Mouse (Mus musculus) embryonic facial prominence, embryonic 15.5 days (tissue): ENCODE results near the gene Zfp839. TPM values are rescaled to one million over a fixed set of nuclear protein-coding genes. Genes with fewer than 3 reads are reported as not detected.
"Not testable (repeated sequence)": the region's sequence is repeated elsewhere in the genome, so short reads cannot be mapped to it uniquely, and the experiment has no call there.

ENCODE experiments used
- ATAC-seq: fragments of 200-750 bp; cut with Nextera tagmentation; 2 replicates; pipeline ENCODE4 v1.8.0; 2017; ENCODE audit warnings: low read depth, moderate TSS enrichment; ENCODE audit not compliant: insufficient number of reproducible peaks, low FRiP score, low TSS enrichment
- H3K27ac ChIP-seq: fragments of 300-500 bp; sonication (generic); replicated peaks from 2 replicates; pipeline ENCODE4 v1.5.1; 2015; ENCODE audit warnings: mild to moderate bottlenecking, inconsistent platforms
- H3K27me3 ChIP-seq: fragments of 300-500 bp; sonication (generic); 2 replicates; pipeline ENCODE4 v1.6.1; 2015; ENCODE audit warnings: inconsistent platforms
- H3K36me3 ChIP-seq: fragments of 300-500 bp; sonication (generic); 2 replicates; pipeline ENCODE4 v1.6.1; 2015; ENCODE audit warnings: mild to moderate bottlenecking, inconsistent platforms
- H3K4me1 ChIP-seq: fragments of 300-500 bp; sonication (generic); 2 replicates; pipeline ENCODE4 v1.6.1; 2015; ENCODE audit warnings: inconsistent platforms
- H3K4me2 ChIP-seq: fragments of 300-500 bp; sonication (generic); replicated peaks from 2 replicates; pipeline ENCODE4 v1.6.1; 2015; ENCODE audit warnings: mild to moderate bottlenecking, inconsistent platforms
- H3K4me3 ChIP-seq: fragments of 300-500 bp; sonication (generic); replicated peaks from 2 replicates; pipeline ENCODE4 v1.5.1; 2015; ENCODE audit warnings: mild to moderate bottlenecking, inconsistent platforms
- H3K9ac ChIP-seq: fragments of 300-500 bp; sonication (generic); 2 replicates; pipeline ENCODE4 v1.6.1; 2015; ENCODE audit warnings: inconsistent platforms
- H3K9me3 ChIP-seq: fragments of 300-500 bp; sonication (generic); replicated peaks from 2 replicates; pipeline ENCODE4 v1.6.1; 2016; ENCODE audit warnings: inconsistent platforms
- WGBS: fragments of 180-500 bp; shearing (Covaris S2); methylation state at CpG from one replicate; pipeline ENCODE4 v1.1.7; 2015; 5-methylcytosine and 5-hydroxymethylcytosine counted together
- polyA plus RNA-seq: library from polyadenylated mRNA; unstranded; fragments of >200 nt; fragmentation: Nextera tagmentation; extraction: Ambion mirVana; gene quantifications from 2 replicates; pipeline ENCODE4 v1.2.1, GENCODE M21; 2015

Zfp839 gene
- polyA plus RNA-seq, 1 experiment from 2014 or later: 8.0 TPM

DNA sequence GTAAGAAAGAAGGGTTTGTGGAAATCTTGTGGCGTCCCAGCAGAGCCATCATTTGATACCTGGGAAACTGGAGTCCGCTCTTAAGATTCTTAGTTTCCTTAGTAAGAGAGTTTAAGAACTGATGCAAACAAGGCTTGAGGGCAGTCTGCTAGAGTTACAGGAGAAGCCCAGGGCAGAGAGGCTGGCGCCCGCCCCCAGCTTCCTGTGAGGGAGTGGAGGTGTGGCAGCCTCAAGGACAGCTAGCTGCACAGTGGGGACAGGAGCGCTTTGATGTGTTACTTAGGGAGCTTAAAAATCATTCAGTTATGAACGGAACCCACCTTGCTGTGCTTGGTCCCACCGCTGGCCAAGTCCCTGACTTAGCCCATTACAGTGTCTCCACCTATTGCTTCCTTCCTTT is 7.1 kb downstream of the Zfp839 start:
- Histone ChIP-seq H3K27me3 (no peaks in the 10 kb centered on the region), H3K4me3 (no peak overlapping the region), H3K9me3 (no peaks in the 10 kb centered on the region), H3K9ac (no peak overlapping the region), H3K36me3 (peaks cover 42% of the 10 kb centered on the region), H3K27ac (no peak overlapping the region), H3K4me2 (no peak overlapping the region), H3K4me1 (0 out of 2 replicates have a peak, but pooled peaks cover 12% of the 10 kb centered on the region)
- ATAC-seq: no peak
- WGBS: 60% methylated on average over 7 of the region's 7 CpGs

GRCm38 (mm10) chr12:110858681-110859080 is 8.6 kb downstream of the Zfp839 start:
- Histone ChIP-seq H3K4me1 (0 out of 2 replicates have a peak, but pooled peaks cover 12% of the 10 kb centered on the region), H3K36me3 (peaks cover 50% of the 10 kb centered on the region)
- not testable (repeated sequence) for ATAC-seq, H3K4me2 ChIP-seq, H3K27me3 ChIP-seq, H3K4me3 ChIP-seq, H3K9me3 ChIP-seq, H3K9ac ChIP-seq, H3K27ac ChIP-seq
- WGBS: 97% methylated on average over 15 of the region's 15 CpGs

DNA sequence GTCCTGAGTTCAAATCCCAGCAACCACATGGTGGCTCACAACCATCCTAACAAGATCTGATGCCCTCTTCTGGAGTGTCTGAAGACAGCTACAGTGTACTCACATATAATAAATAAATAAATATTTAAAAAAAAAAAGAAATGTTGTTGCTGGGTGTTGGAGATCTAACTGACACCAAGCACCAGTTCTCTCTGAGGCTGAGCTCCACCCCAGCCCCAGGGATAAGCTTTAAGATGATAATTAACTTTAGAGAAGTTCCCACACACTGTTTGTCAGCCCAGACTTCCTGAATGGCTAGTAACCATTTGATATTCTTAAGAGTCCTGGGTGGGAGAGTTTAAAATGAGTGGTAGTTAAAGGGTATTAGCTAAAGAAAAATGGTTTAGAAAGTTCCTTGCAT is 10.2 kb downstream of the Zfp839 start:
- H3K36me3 ChIP-seq: peaks cover 59% of the 10 kb centered on the region
- H3K4me2 ChIP-seq: no peak overlapping the region
- no peak for ATAC-seq
- no peaks in the 10 kb centered on the region for H3K9me3 ChIP-seq
- no peak overlapping the region for H3K9ac ChIP-seq
- no peaks in the 10 kb centered on the region for H3K27me3 ChIP-seq
- H3K27ac ChIP-seq: no peak overlapping the region
- 0 out of 2 replicates have a peak, but pooled peaks cover 4% of the 10 kb centered on the region for H3K4me1 ChIP-seq
- no peak overlapping the region for H3K4me3 ChIP-seq

DNA sequence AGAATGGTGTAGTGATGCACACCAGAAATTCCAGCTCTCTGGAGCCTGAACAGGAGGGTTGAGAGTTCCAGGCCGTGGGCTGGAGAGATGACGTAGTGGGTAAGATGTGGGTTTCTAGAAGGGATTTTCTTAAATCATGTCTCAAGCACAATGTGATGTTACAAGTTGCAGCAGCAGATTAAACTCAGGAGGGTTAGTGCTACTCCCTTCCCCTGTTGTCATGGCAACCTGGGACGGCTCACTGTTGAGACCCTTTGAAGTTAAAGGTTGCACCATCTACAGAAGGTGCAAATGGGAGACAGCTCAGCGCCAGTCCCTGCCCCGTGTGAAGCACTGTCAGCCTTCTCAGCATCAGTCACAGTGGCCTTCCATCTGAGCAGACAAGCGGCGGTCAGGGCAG is 11.2 kb downstream of the Zfp839 start:
- peaks cover 56% of the 10 kb centered on the region for H3K36me3 ChIP-seq

DNA sequence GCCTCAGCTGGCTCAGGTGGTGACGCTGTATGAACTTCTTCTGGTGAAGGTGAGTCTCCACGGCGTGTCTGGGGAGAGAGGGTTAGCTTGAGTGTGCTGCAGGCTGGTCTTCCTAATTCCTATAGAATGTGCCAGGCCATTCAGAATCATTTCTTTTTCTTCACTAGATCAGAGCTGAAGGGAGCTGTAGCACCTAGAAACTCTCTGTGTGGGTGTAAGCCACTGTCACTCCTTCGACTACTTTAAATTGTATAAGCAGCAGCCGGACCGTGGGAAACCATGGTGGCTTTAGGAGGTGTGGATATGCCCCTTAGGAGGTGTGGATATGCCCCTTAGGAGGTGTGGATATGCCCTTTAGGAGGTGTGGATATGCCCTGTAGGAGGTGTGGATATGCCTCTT is 14.0 kb downstream of the Zfp839 start:
- WGBS: 92% methylated on average over 6 of the region's 6 CpGs
- Histone ChIP-seq H3K4me1 (no peaks in the 10 kb centered on the region), H3K9ac (no peak overlapping the region), H3K9me3 (no peaks in the 10 kb centered on the region), H3K27me3 (no peaks in the 10 kb centered on the region), H3K4me3 (no peak overlapping the region), H3K4me2 (no peak overlapping the region), H3K36me3 (peaks cover 72% of the 10 kb centered on the region), H3K27ac (no peak overlapping the region)
- ATAC-seq: no peak

More for the DNA sequence above, 11.2 kb downstream of the Zfp839 start:
- ATAC-seq: no peak
- Histone ChIP-seq H3K4me2 (no peak overlapping the region), H3K4me1 (no peaks in the 10 kb centered on the region), H3K9me3 (no peaks in the 10 kb centered on the region), H3K9ac (no peak overlapping the region), H3K4me3 (no peak overlapping the region), H3K27me3 (no peaks in the 10 kb centered on the region), H3K27ac (no peak overlapping the region)
- 66% methylated on average over 7 of the region's 7 CpGs for WGBS

DNA sequence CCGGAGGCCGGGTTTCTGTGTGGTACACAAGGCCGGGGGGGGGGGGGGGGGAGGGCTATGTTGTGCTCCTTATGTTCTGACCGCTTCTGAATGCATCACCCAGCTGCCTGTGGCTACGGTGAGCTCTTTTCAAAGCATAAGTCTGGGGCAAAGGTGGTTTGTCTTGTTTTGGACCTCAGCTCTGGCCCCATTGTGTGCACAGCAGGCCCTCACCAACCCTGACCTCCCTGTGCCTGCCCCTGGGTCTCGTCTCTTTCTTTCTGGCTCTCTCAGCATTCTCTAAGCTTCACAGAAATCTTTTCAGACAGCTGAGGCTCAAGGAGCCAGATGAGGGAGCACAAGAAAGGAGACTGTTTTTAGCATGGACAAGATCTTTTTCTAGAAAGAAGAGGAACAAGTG is 15.5 kb downstream of the Zfp839 start:
- Histone ChIP-seq H3K9ac (no peak overlapping the region), H3K27ac (no peak overlapping the region), H3K4me2 (no peak overlapping the region), H3K36me3 (peaks cover 81% of the 10 kb centered on the region), H3K4me1 (no peaks in the 10 kb centered on the region), H3K9me3 (no peaks in the 10 kb centered on the region), H3K4me3 (no peak overlapping the region), H3K27me3 (no peaks in the 10 kb centered on the region)
- ATAC-seq: no peak
- WGBS: 74% methylated on average over 6 of the region's 6 CpGs

DNA sequence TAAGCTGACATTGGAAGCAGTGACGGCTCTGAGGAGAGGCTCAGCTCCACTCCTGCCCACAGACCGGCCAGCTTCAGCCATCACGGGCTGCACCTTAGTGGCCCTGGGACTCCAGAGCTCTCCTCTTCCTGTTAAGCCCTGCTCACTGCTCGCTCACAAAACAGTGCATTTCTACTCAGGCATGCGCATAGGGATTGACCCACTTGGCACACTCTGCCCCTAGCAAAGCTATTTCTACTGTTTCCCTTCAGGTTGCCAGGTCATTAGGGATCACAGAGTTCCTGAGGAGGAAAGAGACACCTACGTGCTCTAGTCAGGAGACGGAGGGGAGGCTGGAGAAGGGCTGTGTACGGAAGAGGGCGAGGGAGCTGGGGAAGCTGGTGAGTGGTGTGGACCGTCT is 15.9 kb downstream of the Zfp839 start:
- Histone ChIP-seq H3K4me1 (no peaks in the 10 kb centered on the region), H3K4me3 (no peak overlapping the region), H3K4me2 (no peak overlapping the region), H3K27me3 (no peaks in the 10 kb centered on the region), H3K9me3 (no peaks in the 10 kb centered on the region), H3K9ac (no peak overlapping the region), H3K36me3 (peaks cover 83% of the 10 kb centered on the region), H3K27ac (no peak overlapping the region)
- 83% methylated on average over 10 of the region's 10 CpGs for WGBS
- no peak for ATAC-seq

- Histone ChIP-seq H3K9me3 (no peaks in the 10 kb centered on the region), H3K27ac (no peak overlapping the region), H3K4me3 (no peak overlapping the region), H3K4me2 (no peak overlapping the region), H3K9ac (no peak overlapping the region), H3K4me1 (no peaks in the 10 kb centered on the region), H3K36me3 (peaks cover 87% of the 10 kb centered on the region), H3K27me3 (no peaks in the 10 kb centered on the region)
- no peak for ATAC-seq
- WGBS: 90% methylated on average over 4 of the region's 4 CpGs
These were observed 20.1 kb downstream of the Zfp839 start for GRCm38 (mm10) chr12:110870107-110870506.

- Histone ChIP-seq H3K9ac (no peak overlapping the region), H3K27ac (no peak overlapping the region), H3K4me2 (no peak overlapping the region), H3K4me3 (no peak overlapping the region), H3K4me1 (no peaks in the 10 kb centered on the region), H3K36me3 (peaks cover 90% of the 10 kb centered on the region), H3K27me3 (no peaks in the 10 kb centered on the region), H3K9me3 (no peaks in the 10 kb centered on the region)
- WGBS: 92% methylated on average over 5 of the region's 5 CpGs
- ATAC-seq: no peak
These were observed 21.2 kb downstream of the Zfp839 start for GRCm38 (mm10) chr12:110871247-110871646.

GRCm38 (mm10) chr12:110875351-110875750 is 25.3 kb downstream of the Zfp839 start:
- Histone ChIP-seq H3K4me1 (no peaks in the 10 kb centered on the region), H3K27ac (no peak overlapping the region), H3K36me3 (peaks cover 87% of the 10 kb centered on the region), H3K4me3 (no peak overlapping the region), H3K4me2 (no peak overlapping the region), H3K27me3 (no peaks in the 10 kb centered on the region), H3K9me3 (no peaks in the 10 kb centered on the region), H3K9ac (no peak overlapping the region)
- no peak for ATAC-seq
- 88% methylated on average over 2 of the region's 2 CpGs for WGBS

GRCm38 (mm10) chr12:110882291-110882690 is 32.2 kb downstream of the Zfp839 start:
- Histone ChIP-seq H3K27me3 (no peaks in the 10 kb centered on the region), H3K4me3 (no peak overlapping the region), H3K9me3 (no peaks in the 10 kb centered on the region), H3K4me1 (no peaks in the 10 kb centered on the region), H3K9ac (no peak overlapping the region), H3K36me3 (peaks cover 45% of the 10 kb centered on the region), H3K27ac (no peak overlapping the region), H3K4me2 (no peak overlapping the region)
- ATAC-seq: no peak
- 92% methylated on average over 7 of the region's 7 CpGs for WGBS

DNA sequence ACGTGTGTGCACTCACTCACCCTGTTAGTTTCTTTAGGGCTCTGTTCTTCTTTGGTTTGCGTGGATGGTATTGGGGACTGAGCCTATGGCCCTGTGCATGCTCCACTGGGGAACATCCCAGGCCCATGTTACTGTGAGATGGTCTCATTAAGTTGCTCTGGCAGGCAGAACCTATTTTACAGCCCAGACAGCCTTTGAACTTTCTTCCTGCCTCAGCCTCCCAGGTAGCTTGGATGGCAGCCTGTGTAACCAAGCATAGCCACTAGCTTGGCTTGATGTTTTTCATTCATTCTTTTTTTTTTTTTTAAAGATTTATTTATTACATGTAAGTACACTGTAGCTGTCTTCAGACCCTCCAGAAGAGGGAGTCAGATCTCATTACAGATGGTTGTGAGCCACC is 35.2 kb downstream of the Zfp839 start:
- H3K27me3 ChIP-seq: no peaks in the 10 kb centered on the region
- H3K9me3 ChIP-seq: no peaks in the 10 kb centered on the region
- WGBS: 96% methylated on average over 2 of the region's 2 CpGs
- no peak for ATAC-seq
- H3K4me2 ChIP-seq: no peak overlapping the region
- H3K36me3 ChIP-seq: peaks cover 22% of the 10 kb centered on the region
- no peak overlapping the region for H3K4me3 ChIP-seq
- peaks cover 16% of the 10 kb centered on the region for H3K4me1 ChIP-seq
- no peak overlapping the region for H3K9ac ChIP-seq
- no peak overlapping the region for H3K27ac ChIP-seq
